Mouse (Mus musculus): ENCODE results near the gene Zdhhc17. TPM values are rescaled to one million over a fixed set of nuclear protein-coding genes. Genes with fewer than 3 reads are reported as not detected.
A peak's percentile ranks its signal among the peaks of the same experiment; 100 is the strongest.

Zdhhc17 gene
- total RNA-seq, 2 experiments from 2014 or later: 77.7 to 87.0 TPM

GRCm38 (mm10) chr10:111005611-111006488 is 4.1 kb downstream of the Zdhhc17 start:
- intact Hi-C loops (cut with DNase I): no loop called here
- no peak for DNase-seq

- intact Hi-C loops (cut with DNase I): no loop called here
Observed at GRCm38 (mm10) chr10:111004220-111004619, 5.7 kb downstream of the Zdhhc17 start.

GRCm38 (mm10) chr10:110999201-110999600 is 10.7 kb downstream of the Zdhhc17 start:
- DNase-seq: no peak

More at GRCm38 (mm10) chr10:111004220-111004619, 5.7 kb downstream of the Zdhhc17 start:
- no peak for DNase-seq

GRCm38 (mm10) chr10:110997180-110997579 is 12.8 kb downstream of the Zdhhc17 start:
- no peak for DNase-seq
- intact Hi-C loops (cut with DNase I): no loop called here

More at GRCm38 (mm10) chr10:110999201-110999600, 10.7 kb downstream of the Zdhhc17 start:
- intact Hi-C loops (cut with DNase I): no loop called here

- DNase-seq: no peak
- intact Hi-C loops (cut with DNase I): no loop called here
Observed at GRCm38 (mm10) chr10:110994761-110995160, 15.2 kb downstream of the Zdhhc17 start.

GRCm38 (mm10) chr10:110993249-110993648 is 16.7 kb downstream of the Zdhhc17 start:
- no peak for DNase-seq
- intact Hi-C loops (cut with DNase I): no loop called here

- intact Hi-C loops (cut with DNase I): no loop called here
- DNase-seq: peak; percentile 52
Observed at GRCm38 (mm10) chr10:110992047-110992431, 17.9 kb downstream of the Zdhhc17 start.

- DNase-seq: no peak
- intact Hi-C loops (cut with DNase I): no loop called here
Observed at GRCm38 (mm10) chr10:110991307-110992046, 18.5 kb downstream of the Zdhhc17 start.

- DNase-seq: no peak
- intact Hi-C loops (cut with DNase I): loop anchor here (5.0 kb wide), 2 partner anchors 98 to 113 kb away; no protein-coding TSS in a partner anchor
Observed at GRCm38 (mm10) chr10:110989729-110990128, 20.2 kb downstream of the Zdhhc17 start.

GRCm38 (mm10) chr10:110986682-110987081 is 23.3 kb downstream of the Zdhhc17 start:
- DNase-seq: no peak
- intact Hi-C loops (cut with DNase I): loop anchor here (5.0 kb wide), 2 partner anchors 101 to 116 kb away; no protein-coding TSS in a partner anchor

- no peak for DNase-seq
- intact Hi-C loops (cut with DNase I): no loop called here
Observed at GRCm38 (mm10) chr10:110982771-110983170, 27.2 kb downstream of the Zdhhc17 start.

- intact Hi-C loops (cut with DNase I): no loop called here
- no peak for DNase-seq
Observed at GRCm38 (mm10) chr10:110980441-110980840, 29.5 kb downstream of the Zdhhc17 start.

- DNase-seq: no peak
- intact Hi-C loops (cut with DNase I): loop anchor here (5.0 kb wide), 2 partner anchors 187 to 413 kb away; no protein-coding TSS in a partner anchor
Observed at GRCm38 (mm10) chr10:110979431-110979830, 30.5 kb downstream of the Zdhhc17 start.

GRCm38 (mm10) chr10:110977379-110977778 is 32.6 kb downstream of the Zdhhc17 start:
- DNase-seq: no peak
- intact Hi-C loops (cut with DNase I): loop anchor here (5.0 kb wide), 2 partner anchors 185 to 415 kb away; no protein-coding TSS in a partner anchor

GRCm38 (mm10) chr10:110976046-110976445 is 33.9 kb downstream of the Zdhhc17 start:
- DNase-seq: peak; percentile 21
- intact Hi-C loops (cut with DNase I): loop anchor here (5.0 kb wide), 2 partner anchors 184 to 416 kb away; no protein-coding TSS in a partner anchor

GRCm38 (mm10) chr10:110974885-110975284 is 35.1 kb downstream of the Zdhhc17 start:
- DNase-seq: no peak
- intact Hi-C loops (cut with DNase I): loop anchor here (5.0 kb wide), 2 partner anchors 183 to 417 kb away; no protein-coding TSS in a partner anchor

- peak; percentile 65 for DNase-seq
- intact Hi-C loops (cut with DNase I): no loop called here
Observed at GRCm38 (mm10) chr10:110974463-110974862, 35.5 kb downstream of the Zdhhc17 start.

- DNase-seq: no peak
- intact Hi-C loops (cut with DNase I): no loop called here
Observed at GRCm38 (mm10) chr10:110971998-110972397, 37.9 kb downstream of the Zdhhc17 start.

GRCm38 (mm10) chr10:110971483-110971882 is 38.5 kb downstream of the Zdhhc17 start:
- intact Hi-C loops (cut with DNase I): no loop called here

GRCm38 (mm10) chr10:110971044-110971443 is 38.9 kb downstream of the Zdhhc17 start:
- DNase-seq: no peak
- intact Hi-C loops (cut with DNase I): no loop called here

More at GRCm38 (mm10) chr10:110971483-110971882, 38.5 kb downstream of the Zdhhc17 start:
- DNase-seq: no peak

GRCm38 (mm10) chr10:110962172-110962571 is 47.8 kb downstream of the Zdhhc17 start:
- intact Hi-C loops (cut with DNase I): no loop called here
- DNase-seq: no peak

Measured in left cerebral cortex, postnatal 4 days (tissue).